Mouse (Mus musculus) midbrain, embryonic 16.5 days (tissue): ENCODE data around the gene Glis1. TPM values are rescaled to one million over a fixed set of nuclear protein-coding genes. Genes with fewer than 3 reads are reported as not detected.
A peak's percentile ranks its signal among the peaks of the same experiment; 100 is the strongest.

Experiments
- ATAC-seq: fragments of 200-750 bp; cut with Nextera tagmentation; 2 replicates; pipeline ENCODE4 v1.8.0; 2017; ENCODE audit warnings: moderate TSS enrichment
- H3K27ac ChIP-seq: fragments of 300-500 bp; sonication (generic); 2 replicates; pipeline ENCODE4 v1.5.1; 2014; ENCODE audit warnings: mild to moderate bottlenecking, low read length, mixed read lengths
- H3K27me3 ChIP-seq: fragments of 300-500 bp; sonication (generic); 2 replicates; pipeline ENCODE4 v1.6.1; 2014; ENCODE audit warnings: low read depth, low read length, mixed read lengths; ENCODE audit not compliant: control insufficient read depth, insufficient read depth
- H3K36me3 ChIP-seq: fragments of 300-500 bp; sonication (generic); 2 replicates; pipeline ENCODE4 v1.6.1; 2014; ENCODE audit warnings: mild to moderate bottlenecking, low read length, moderate library complexity, mixed read lengths; ENCODE audit not compliant: control insufficient read depth, insufficient read depth
- H3K4me1 ChIP-seq: fragments of 300-500 bp; sonication (generic); 2 replicates; pipeline ENCODE4 v1.6.1; 2014; ENCODE audit warnings: mild to moderate bottlenecking, low read length, mixed read lengths; ENCODE audit not compliant: control insufficient read depth, insufficient read depth
- H3K4me2 ChIP-seq: fragments of 300-500 bp; sonication (generic); 2 replicates; pipeline ENCODE4 v1.6.1; 2014; ENCODE audit warnings: mild to moderate bottlenecking, low read length, mixed read lengths
- H3K4me3 ChIP-seq: fragments of 300-500 bp; sonication (generic); 2 replicates; pipeline ENCODE4 v1.5.1; 2014; ENCODE audit warnings: low read depth, mild to moderate bottlenecking, low read length, moderate library complexity, mixed read lengths
- H3K9ac ChIP-seq: fragments of 300-500 bp; sonication (generic); 2 replicates; pipeline ENCODE4 v1.6.1; 2014; ENCODE audit warnings: low read depth, low read length, mixed read lengths
- H3K9me3 ChIP-seq: fragments of 300-500 bp; sonication (generic); replicated peaks from 2 replicates; pipeline ENCODE4 v1.6.1; 2014; ENCODE audit warnings: mild to moderate bottlenecking, low read length, mixed read lengths; ENCODE audit not compliant: control insufficient read depth, poor library complexity, severe bottlenecking
- WGBS: fragments of 180-500 bp; shearing (Covaris S2); extraction: QIAGEN DNeasy Blood & Tissue Kit; methylation state at CpG from one replicate; pipeline ENCODE4 v1.1.7; 2014; 5-methylcytosine and 5-hydroxymethylcytosine counted together
- polyA plus RNA-seq: library from polyadenylated mRNA; unstranded; fragments of >200 nt; fragmentation: Nextera tagmentation; extraction: Ambion mirVana; gene quantifications from 2 replicates; pipeline ENCODE4 v1.2.1, GENCODE M21; 2015

The Glis1 gene
- 2.3 and 2.4 TPM in 2 replicates for polyA plus RNA-seq

GRCm38 (mm10) chr4:107434356-107435237 lies at the start of gene Glis1:
TSS of gene Glis1 (plus strand) at chr4:107434591.
- under 1% methylated on average over 73 of the region's 112 CpGs for WGBS
- peak; percentile 79 for ATAC-seq
- no peaks in the 10 kb centered on the region for H3K36me3 ChIP-seq

GRCm38 (mm10) chr4:107387038-107387437 lies 47.4 kb upstream of the Glis1 start:
- peaks cover 32% of the 10 kb centered on the region for H3K36me3 ChIP-seq
- ATAC-seq = no peak
- no peaks in the 10 kb centered on the region for H3K9me3 ChIP-seq
- no peak overlapping the region for H3K4me3 ChIP-seq
- H3K4me1 ChIP-seq = no peaks in the 10 kb centered on the region
- WGBS = 83% methylated on average over 4 of the region's 4 CpGs
- H3K27ac ChIP-seq = no peak overlapping the region
- no peak overlapping the region for H3K9ac ChIP-seq
- no peaks in the 10 kb centered on the region for H3K27me3 ChIP-seq
- no peak overlapping the region for H3K4me2 ChIP-seq

More at GRCm38 (mm10) chr4:107434356-107435237, at the start of gene Glis1:
- H3K9me3 ChIP-seq = no peaks in the 10 kb centered on the region
- H3K9ac ChIP-seq = peak within 1 kb of the TSS; percentile 68
- H3K4me3 ChIP-seq = peak within 1 kb of the TSS; percentile 60
- H3K4me2 ChIP-seq = peak within 1 kb of the TSS; percentile 89
- peaks cover 10% of the 10 kb centered on the region for H3K4me1 ChIP-seq
- H3K27ac ChIP-seq = no peak within 1 kb of the TSS
- H3K27me3 ChIP-seq = peaks cover 35% of the 10 kb centered on the region

GRCm38 (mm10) chr4:107387465-107387864 lies 46.9 kb upstream of the Glis1 start:
- Histone ChIP-seq H3K9ac (no peak overlapping the region), H3K27ac (no peak overlapping the region), H3K9me3 (no peaks in the 10 kb centered on the region), H3K27me3 (no peaks in the 10 kb centered on the region), H3K4me1 (no peaks in the 10 kb centered on the region), H3K36me3 (peaks cover 30% of the 10 kb centered on the region), H3K4me2 (no peak overlapping the region), H3K4me3 (no peak overlapping the region)
- 80% methylated on average over 8 of the region's 8 CpGs for WGBS
- ATAC-seq = no peak

GRCm38 (mm10) chr4:107388291-107388690 lies 46.1 kb upstream of the Glis1 start:
- Histone ChIP-seq H3K4me1 (no peaks in the 10 kb centered on the region), H3K27ac (no peak overlapping the region), H3K27me3 (no peaks in the 10 kb centered on the region), H3K4me2 (no peak overlapping the region), H3K4me3 (no peak overlapping the region), H3K9me3 (no peaks in the 10 kb centered on the region), H3K9ac (no peak overlapping the region), H3K36me3 (peaks cover 30% of the 10 kb centered on the region)
- ATAC-seq = no peak
- 94% methylated on average over 2 of the region's 2 CpGs for WGBS

- no peak overlapping the region for H3K9ac ChIP-seq
- H3K4me3 ChIP-seq = no peak overlapping the region
- ATAC-seq = no peak
- H3K36me3 ChIP-seq = peaks cover 36% of the 10 kb centered on the region
- no peaks in the 10 kb centered on the region for H3K27me3 ChIP-seq
- no peak overlapping the region for H3K4me2 ChIP-seq
- no peaks in the 10 kb centered on the region for H3K4me1 ChIP-seq
- no peaks in the 10 kb centered on the region for H3K9me3 ChIP-seq
- 96% methylated on average over 3 of the region's 3 CpGs for WGBS
- H3K27ac ChIP-seq = no peak overlapping the region
Measured at GRCm38 (mm10) chr4:107389345-107389744, 45.0 kb upstream of the Glis1 start.

- WGBS = 100% methylated on average over 2 of the region's 2 CpGs
- no peak for ATAC-seq
- H3K36me3 ChIP-seq = peaks cover 34% of the 10 kb centered on the region
Measured at GRCm38 (mm10) chr4:107393771-107394170, 40.6 kb upstream of the Glis1 start.

GRCm38 (mm10) chr4:107420202-107420601 lies 14.2 kb upstream of the Glis1 start:
- no peak overlapping the region for H3K27ac ChIP-seq
- no peak overlapping the region for H3K9ac ChIP-seq
- no peak overlapping the region for H3K4me2 ChIP-seq
- no peaks in the 10 kb centered on the region for H3K9me3 ChIP-seq
- 93% methylated on average over 4 of the region's 4 CpGs for WGBS
- peaks cover 4% of the 10 kb centered on the region for H3K27me3 ChIP-seq
- H3K4me3 ChIP-seq = no peak overlapping the region
- ATAC-seq = no peak
- no peaks in the 10 kb centered on the region for H3K36me3 ChIP-seq
- peaks cover 4% of the 10 kb centered on the region; the same call in 1 of the 2 replicates for H3K4me1 ChIP-seq

More at GRCm38 (mm10) chr4:107393771-107394170, 40.6 kb upstream of the Glis1 start:
- Histone ChIP-seq H3K4me1 (no peaks in the 10 kb centered on the region), H3K27ac (no peak overlapping the region), H3K27me3 (no peaks in the 10 kb centered on the region), H3K4me2 (no peak overlapping the region), H3K9me3 (no peaks in the 10 kb centered on the region), H3K9ac (no peak overlapping the region), H3K4me3 (no peak overlapping the region)

GRCm38 (mm10) chr4:107421711-107422110 lies 12.7 kb upstream of the Glis1 start:
- ATAC-seq = no peak
- Histone ChIP-seq H3K4me3 (peak overlapping the region; percentile 14; the same call in 1 of the 2 replicates), H3K27ac (no peak overlapping the region), H3K4me1 (peaks cover 4% of the 10 kb centered on the region; the same call in 1 of the 2 replicates), H3K9me3 (no peaks in the 10 kb centered on the region), H3K9ac (no peak overlapping the region), H3K36me3 (no peaks in the 10 kb centered on the region), H3K4me2 (peak overlapping the region; percentile 41), H3K27me3 (peaks cover 4% of the 10 kb centered on the region)
- 3% methylated on average over 14 of the region's 14 CpGs for WGBS

GRCm38 (mm10) chr4:107422176-107422575 lies 12.2 kb upstream of the Glis1 start:
- no peak overlapping the region for H3K27ac ChIP-seq
- H3K36me3 ChIP-seq = no peaks in the 10 kb centered on the region
- no peak overlapping the region for H3K9ac ChIP-seq
- WGBS = 17% methylated on average over 6 of the region's 6 CpGs
- ATAC-seq = no peak
- peaks cover 4% of the 10 kb centered on the region; the same call in 1 of the 2 replicates for H3K4me1 ChIP-seq
- H3K27me3 ChIP-seq = peaks cover 4% of the 10 kb centered on the region
- no peak overlapping the region for H3K4me3 ChIP-seq
- H3K4me2 ChIP-seq = peak overlapping the region; percentile 41; the same call in 1 of the 2 replicates
- H3K9me3 ChIP-seq = no peaks in the 10 kb centered on the region
